Mouse (Mus musculus) MEL (cell line): ENCODE measurements around the gene Cstf1. TPM values are rescaled to one million over a fixed set of nuclear protein-coding genes. Genes with fewer than 3 reads are reported as not detected.

Experiments used
- DNase-seq: peaks from one replicate; pipeline ENCODE4 v3.0.0; 2011; ENCODE audit warnings: low read depth, low spot score
- H3K27ac ChIP-seq: 2 replicates; pipeline ENCODE4 v1.5.1; 2012; ENCODE audit warnings: low read depth, mild to moderate bottlenecking, control low read depth, low read length, moderate library complexity; ENCODE audit not compliant: control insufficient read depth
- H3K27me3 ChIP-seq, 2 experiments: fragments of 150-350 bp in 1 of 2; sonication (generic) in 1 of 2; 2 replicates each; pipeline ENCODE4 v1.6.1; 2012; ENCODE audit warnings: low read length in 2 of 2, mild to moderate bottlenecking in 2 of 2, improper control_type of control experiment in 1 of 2, moderate library complexity in 1 of 2; ENCODE audit not compliant: insufficient read depth in 2 of 2, control insufficient read depth in 1 of 2
- H3K36me3 ChIP-seq, 2 experiments: 2 replicates each; pipeline ENCODE4 v1.6.1; 2012 to 2014; ENCODE audit warnings: low read length in 2 of 2, improper control_type of control experiment in 1 of 2, inconsistent platforms in 1 of 2, mild to moderate bottlenecking in 1 of 2; ENCODE audit not compliant: insufficient read depth in 2 of 2, control insufficient read depth in 1 of 2
- H3K4me1 ChIP-seq, 2 experiments: fragments of 150-350 bp in 1 of 2; sonication (generic) in 1 of 2; 2 replicates each; pipeline ENCODE4 v1.6.1; 2012; ENCODE audit warnings: low read length in 2 of 2, improper control_type of control experiment in 1 of 2, mild to moderate bottlenecking in 1 of 2; ENCODE audit not compliant: insufficient read depth in 2 of 2, control insufficient read depth in 1 of 2
- H3K4me3 ChIP-seq, 2 experiments: fragments of 150-350 bp in 1 of 2; sonication (generic) in 1 of 2; 2 replicates each; pipeline ENCODE4 v1.5.1; 2012; ENCODE audit warnings: low read depth in 2 of 2, low read length in 2 of 2, mild to moderate bottlenecking in 2 of 2, moderate library complexity in 2 of 2, control low read depth in 1 of 2, improper control_type of control experiment in 1 of 2; ENCODE audit not compliant: control insufficient read depth in 1 of 2, insufficient read depth in 1 of 2
- H3K79me2 ChIP-seq: 2 replicates; pipeline ENCODE4 v1.6.1; 2012; ENCODE audit warnings: mild to moderate bottlenecking, low read length, moderate library complexity; ENCODE audit not compliant: control insufficient read depth, poor library complexity, insufficient read depth
- H3K9ac ChIP-seq: 2 replicates; pipeline ENCODE4 v1.6.1; 2012; ENCODE audit warnings: low read depth, mild to moderate bottlenecking, control low read depth, low read length, moderate library complexity; ENCODE audit not compliant: control insufficient read depth, poor library complexity, severe bottlenecking
- H3K9me3 ChIP-seq: fragments of 150-350 bp; sonication (generic); replicated peaks from 2 replicates; pipeline ENCODE4 v1.6.1; 2012; ENCODE audit warnings: mild to moderate bottlenecking, low read length, improper control_type of control experiment, moderate library complexity; ENCODE audit not compliant: insufficient read depth
- BHLHE40 ChIP-seq: IDR thresholded peaks from 2 replicates; pipeline ENCODE4 v1.6.1; 2012; ENCODE audit warnings: low read depth, mild to moderate bottlenecking, inconsistent platforms, low read length, improper control_type of control experiment, borderline replicate concordance
- CHD1 ChIP-seq: IDR thresholded peaks from 2 replicates; pipeline ENCODE4 v1.6.1; 2012; ENCODE audit warnings: low read depth, mild to moderate bottlenecking, inconsistent platforms, low read length, improper control_type of control experiment
- CHD2 ChIP-seq: IDR thresholded peaks from 2 replicates; pipeline ENCODE4 v1.6.1; 2011; ENCODE audit warnings: low read length, improper control_type of control experiment
- CTCF ChIP-seq, 3 experiments: IDR thresholded peaks in 2 of 3; conservative IDR thresholded peaks in 1 of 3; 2 replicates each; pipeline ENCODE4 v1.5.1; 2011 to 2012; ENCODE audit warnings: low read length in 3 of 3, low read depth in 2 of 3, mild to moderate bottlenecking in 2 of 3, improper control_type of control experiment in 1 of 3, inconsistent platforms in 1 of 3, mixed read lengths in 1 of 3, moderate library complexity in 1 of 3; ENCODE audit not compliant: control insufficient read depth in 1 of 3, insufficient read depth in 1 of 3, poor library complexity in 1 of 3, severe bottlenecking in 1 of 3
- E2F4 ChIP-seq: IDR thresholded peaks from 2 replicates; pipeline ENCODE4 v1.6.1; 2011; ENCODE audit warnings: low read depth, low read length, improper control_type of control experiment, borderline replicate concordance
- ELF1 ChIP-seq: IDR thresholded peaks from 2 replicates; pipeline ENCODE4 v1.6.1; 2014; ENCODE audit warnings: low read depth, mild to moderate bottlenecking, inconsistent platforms, low read length, improper control_type of control experiment, moderate library complexity
- EP300 ChIP-seq, 2 experiments: IDR thresholded peaks; 2 replicates each; pipeline ENCODE4 v1.6.1; 2011; ENCODE audit warnings: improper control_type of control experiment in 2 of 2, low read length in 2 of 2, low read depth in 1 of 2, mild to moderate bottlenecking in 1 of 2
- ETS1 ChIP-seq: IDR thresholded peaks from 2 replicates; pipeline ENCODE4 v1.6.1; 2012; ENCODE audit warnings: low read depth, mild to moderate bottlenecking, inconsistent platforms, low read length, improper control_type of control experiment, moderate library complexity
- GABPA ChIP-seq: IDR thresholded peaks from 2 replicates; pipeline ENCODE4 v1.6.1; 2012; ENCODE audit warnings: low read depth, mild to moderate bottlenecking, inconsistent platforms, low read length, improper control_type of control experiment, moderate library complexity
- GATA1 ChIP-seq: IDR thresholded peaks from 2 replicates; pipeline ENCODE4 v1.6.1; 2011; ENCODE audit warnings: low read depth, low read length, improper control_type of control experiment
- HCFC1 ChIP-seq: IDR thresholded peaks from 2 replicates; pipeline ENCODE4 v1.6.1; 2012; ENCODE audit warnings: low read depth, mild to moderate bottlenecking, inconsistent platforms, low read length, improper control_type of control experiment, moderate library complexity
- JUND ChIP-seq: IDR thresholded peaks from 2 replicates; pipeline ENCODE4 v1.6.1; 2011; ENCODE audit warnings: low read depth, mild to moderate bottlenecking, improper control_type of control experiment, low read length
- MAX ChIP-seq: IDR thresholded peaks from 2 replicates; pipeline ENCODE4 v1.6.1; 2011; ENCODE audit warnings: low read length, improper control_type of control experiment
- MAZ ChIP-seq: IDR thresholded peaks from 2 replicates; pipeline ENCODE4 v1.6.1; 2012; ENCODE audit warnings: low read depth, mild to moderate bottlenecking, inconsistent platforms, low read length, improper control_type of control experiment
- MEF2A ChIP-seq: IDR thresholded peaks from 2 replicates; pipeline ENCODE4 v1.6.1; 2014; ENCODE audit warnings: low read depth, mild to moderate bottlenecking, inconsistent platforms, low read length, improper control_type of control experiment; ENCODE audit not compliant: poor library complexity, insufficient replicate concordance, severe bottlenecking; ENCODE audit errors: extremely low read depth
- MXI1 ChIP-seq: IDR thresholded peaks from 2 replicates; pipeline ENCODE4 v1.6.1; 2011; ENCODE audit warnings: mild to moderate bottlenecking, low read depth, low read length, improper control_type of control experiment
- MYB ChIP-seq: IDR thresholded peaks from 2 replicates; pipeline ENCODE4 v1.6.1; 2011; ENCODE audit warnings: mild to moderate bottlenecking, low read depth, low read length, improper control_type of control experiment
- MYC ChIP-seq: IDR thresholded peaks from 2 replicates; pipeline ENCODE4 v1.6.1; 2011; ENCODE audit warnings: low read depth, mild to moderate bottlenecking, low read length, improper control_type of control experiment, moderate library complexity
- NRF1 ChIP-seq: IDR thresholded peaks from 2 replicates; pipeline ENCODE4 v1.6.1; 2014; ENCODE audit warnings: low read depth, mild to moderate bottlenecking, inconsistent platforms, low read length, improper control_type of control experiment, moderate library complexity; ENCODE audit not compliant: poor library complexity, insufficient read depth, severe bottlenecking
- RAD21 ChIP-seq: IDR thresholded peaks from 2 replicates; pipeline ENCODE4 v1.6.1; 2011; ENCODE audit warnings: mild to moderate bottlenecking, low read depth, low read length, improper control_type of control experiment
- SIN3A ChIP-seq: IDR thresholded peaks from 2 replicates; pipeline ENCODE4 v1.6.1; 2012; ENCODE audit warnings: low read length, improper control_type of control experiment, inconsistent platforms
- TBP ChIP-seq: IDR thresholded peaks from 2 replicates; pipeline ENCODE4 v1.8.0; 2011; ENCODE audit warnings: low read depth, low read length, improper control_type of control experiment
- TCF12 ChIP-seq: IDR thresholded peaks from 2 replicates; pipeline ENCODE4 v1.6.1; 2014; ENCODE audit warnings: low read depth, mild to moderate bottlenecking, inconsistent platforms, low read length, improper control_type of control experiment, moderate library complexity
- UBTF ChIP-seq: IDR thresholded peaks from 2 replicates; pipeline ENCODE4 v1.6.1; 2012; ENCODE audit warnings: low read depth, mild to moderate bottlenecking, inconsistent platforms, low read length, improper control_type of control experiment, moderate library complexity, borderline replicate concordance; ENCODE audit not compliant: insufficient read depth
- USF1 ChIP-seq: IDR thresholded peaks from 2 replicates; pipeline ENCODE4 v1.6.1; 2014; ENCODE audit warnings: low read depth, mild to moderate bottlenecking, inconsistent platforms, low read length, improper control_type of control experiment, moderate library complexity
- ZKSCAN1 ChIP-seq: IDR thresholded peaks from 2 replicates; pipeline ENCODE4 v1.6.1; 2012; ENCODE audit warnings: low read depth, mild to moderate bottlenecking, inconsistent platforms, low read length, improper control_type of control experiment, moderate library complexity
- ZMIZ1 ChIP-seq: IDR thresholded peaks from 2 replicates; pipeline ENCODE4 v1.6.1; 2012; ENCODE audit warnings: low read depth, mild to moderate bottlenecking, inconsistent platforms, low read length, improper control_type of control experiment, moderate library complexity
- polyA plus RNA-seq, 2 experiments: library from polyadenylated mRNA; stranded (reverse) in 1 of 2; unstranded in 1 of 2; fragments of >175 nt in 1 of 2; fragments of >200 nt in 1 of 2; gene quantifications; 2 replicates each; pipeline versions ENCODE4 v1.2.1 to v1.2.4; 2012; ENCODE audit warnings: low replicate concordance in 2 of 2, low read depth in 1 of 2; ENCODE audit not compliant: insufficient read length in 2 of 2, insufficient read depth in 1 of 2, missing spikeins in 1 of 2
- total RNA-seq: library from RNA; depleted of rRNA; stranded (reverse); fragments of 300-350 nt; gene quantifications from 2 replicates; pipeline ENCODE4 v1.2.3, GENCODE M21; 2012

Gene Cstf1
- total and polyA plus RNA-seq, 3 experiments: 66.9 to 105 (median 77.4) TPM

DNA sequence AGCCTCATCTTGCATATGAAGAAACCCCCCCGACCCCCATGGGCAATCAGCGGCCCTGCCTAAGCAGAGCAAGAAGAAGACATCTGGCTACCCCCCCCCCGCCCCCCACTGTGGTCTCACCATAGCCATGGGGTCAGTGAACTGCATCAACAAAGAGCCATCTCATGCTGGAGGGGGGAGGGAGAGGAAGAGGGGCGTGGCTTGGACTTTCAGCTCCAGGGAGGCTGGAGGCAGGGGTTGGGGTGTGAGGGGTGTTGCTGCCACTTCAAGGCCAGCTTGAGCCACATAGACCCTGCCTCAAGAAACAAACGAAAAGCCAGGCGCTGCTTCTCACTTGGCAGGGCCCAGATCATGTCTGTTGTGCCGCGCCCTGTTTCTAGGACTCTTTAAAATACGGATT is 25.5 kb downstream of the Cstf1 start:
- Histone ChIP-seq H3K9ac (no peak overlapping the region), H3K79me2 (no peaks in the 10 kb centered on the region)

DNA sequence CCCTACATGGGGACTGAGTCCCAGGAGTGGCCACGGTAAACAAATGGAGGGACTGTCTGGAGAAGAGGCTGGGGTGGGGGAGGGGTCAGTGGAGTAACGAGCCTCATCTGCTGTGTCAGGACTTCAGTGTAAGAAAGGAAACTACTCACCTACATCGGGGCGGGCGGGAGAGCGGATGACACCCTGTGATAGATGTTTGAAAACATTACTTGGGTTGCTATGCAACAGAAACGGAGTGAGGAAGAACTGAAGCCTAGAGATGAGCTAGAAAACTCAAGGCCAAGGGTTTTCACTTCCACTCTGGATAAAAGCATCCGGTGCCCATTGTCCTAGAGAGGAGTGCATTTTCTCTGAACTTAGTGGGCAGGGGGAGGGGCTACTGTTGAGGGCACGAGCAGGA is 29.4 kb downstream of the Cstf1 start:
- Histone ChIP-seq H3K27me3 (no peaks in the 10 kb centered on the region), H3K36me3 (no peaks in the 10 kb centered on the region; a peak in 1 of 4 replicates), H3K4me1 (peaks cover 0 to 17% of the 10 kb centered on the region in 2 experiments; a peak in 3 of 4 replicates), H3K9ac (no peak overlapping the region), H3K27ac (no peak overlapping the region), H3K9me3 (no peaks in the 10 kb centered on the region), H3K4me3 (no peak overlapping the region), H3K79me2 (no peaks in the 10 kb centered on the region)
- no peak for DNase-seq
- no peak for TF ChIP-seq UBTF
- no peak for TF ChIP-seq JUND
- no peak for TF ChIP-seq TCF12
- TF ChIP-seq EP300 (IDR thresholded peaks at IDR 0.05; ENCODE audit: low read depth in 1 of 2, low read length in 2 of 2): no peak
- TF ChIP-seq ZMIZ1: no peak
- no peak for TF ChIP-seq MXI1
- TF ChIP-seq SIN3A: no peak
- TF ChIP-seq ELF1: no peak
- TF ChIP-seq TBP: no peak
- no peak for TF ChIP-seq MYB
- no peak for TF ChIP-seq MAX

More for the DNA sequence above, 25.5 kb downstream of the Cstf1 start:
- H3K27ac ChIP-seq: no peak overlapping the region
- peaks cover 0 to 5% of the 10 kb centered on the region in 2 experiments; a peak in 2 of 4 replicates for H3K36me3 ChIP-seq
- DNase-seq: no peak
- peaks cover 0 to 17% of the 10 kb centered on the region in 2 experiments; a peak in 3 of 4 replicates for H3K4me1 ChIP-seq
- TF ChIP-seq MEF2A (no peak), MAZ (no peak), E2F4 (no peak), ZKSCAN1 (no peak), CHD2 (no peak), TCF12 (no peak), GABPA (no peak), JUND (no peak), RAD21 (no peak), NRF1 (no peak), ZMIZ1 (no peak), USF1 (no peak), CTCF (IDR thresholded peaks at IDR 0.05 in 2 of 3, conservative IDR thresholded peaks at IDR 0.05 in 1 of 3; ENCODE audit: control insufficient read depth in 1 of 3, insufficient read depth in 1 of 3, low read depth in 2 of 3, low read length in 3 of 3, poor library complexity in 1 of 3, severe bottlenecking in 1 of 3) (no peak), HCFC1 (no peak), MYC (no peak), BHLHE40 (no peak), CHD1 (no peak), GATA1 (no peak), MAX (no peak), ETS1 (no peak)
- TF ChIP-seq, all 39 proteins: peak for 0
- no peak overlapping the region for H3K4me3 ChIP-seq
- H3K27me3 ChIP-seq: no peaks in the 10 kb centered on the region
- H3K9me3 ChIP-seq: no peaks in the 10 kb centered on the region
